Mouse (Mus musculus): ENCODE data around the gene Oasl2.

GRCm38 (mm10) chr5:114875858-114876257 lies 20.9 kb upstream of the Oasl2 start:
- TF ChIP-seq CTCF (IDR thresholded peaks at IDR 0.05; ENCODE audit: low read depth) (peak; percentile 73), EP300 (IDR thresholded peaks at IDR 0.05; ENCODE audit: low read depth) (no peak)
